Mouse (Mus musculus) frontal cortex, postnatal 36 days (tissue): ENCODE measurements around the gene Adk.
"Not testable (repeated sequence)": the region's sequence is repeated elsewhere in the genome, so short reads cannot be mapped to it uniquely, and the experiment has no call there.

Experiments
- DNase-seq, 2 experiments: peaks; one replicate each; pipeline ENCODE4 v3.0.0; 2022; ENCODE audit warnings: low spot score in 2 of 2

Adk gene

DNA sequence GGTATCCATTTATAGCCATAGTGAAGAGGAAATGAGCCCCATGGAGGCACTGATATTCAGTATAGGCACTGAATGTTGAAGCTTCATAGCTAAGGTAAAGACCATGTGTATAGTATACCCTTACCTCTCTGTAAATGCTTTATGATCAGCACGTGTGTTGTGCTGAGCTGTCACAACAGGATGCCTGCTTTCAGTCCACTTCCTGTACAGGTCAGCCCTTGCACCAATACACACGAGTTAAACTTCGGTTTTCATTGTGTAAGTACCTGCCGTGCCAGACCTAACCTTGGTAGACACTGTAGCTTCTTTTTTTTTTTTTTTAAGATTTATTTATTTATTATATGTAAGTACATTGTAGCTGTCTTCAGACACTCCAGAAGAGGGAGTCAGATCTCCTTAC, 381.0 kb downstream of the Adk start:
- no peak for DNase-seq

- no peak for DNase-seq
These were observed 381.6 kb downstream of the Adk start for GRCm38 (mm10) chr14:21433995-21434394.

DNA sequence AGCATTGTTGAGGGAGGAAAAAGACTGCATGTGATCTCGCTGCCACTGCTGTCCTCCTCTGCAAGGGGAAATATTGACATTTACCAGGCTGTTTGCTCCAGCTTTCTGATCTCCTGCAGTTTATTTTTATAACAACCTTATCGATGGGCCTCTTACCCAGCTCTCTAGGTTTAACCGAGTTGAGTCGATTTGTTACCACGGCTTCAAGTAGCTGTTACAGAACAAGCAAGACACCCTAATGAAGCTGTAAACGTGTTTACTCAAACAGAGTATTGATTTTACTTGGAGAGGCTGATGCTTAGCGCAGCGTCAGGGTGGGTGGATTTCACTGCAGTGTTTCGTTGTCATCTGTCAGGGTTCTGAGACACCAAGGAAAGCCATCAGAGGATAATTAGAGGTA, 382.3 kb downstream of the Adk start:
- no peak for DNase-seq

- DNase-seq, result no peak
These were observed 387.4 kb downstream of the Adk start for GRCm38 (mm10) chr14:21439785-21440184.

GRCm38 (mm10) chr14:21440526-21440925, 388.2 kb downstream of the Adk start:
- no peak for DNase-seq

- DNase-seq, result no peak
These were observed 389.6 kb downstream of the Adk start for GRCm38 (mm10) chr14:21441772-21442533.

DNA sequence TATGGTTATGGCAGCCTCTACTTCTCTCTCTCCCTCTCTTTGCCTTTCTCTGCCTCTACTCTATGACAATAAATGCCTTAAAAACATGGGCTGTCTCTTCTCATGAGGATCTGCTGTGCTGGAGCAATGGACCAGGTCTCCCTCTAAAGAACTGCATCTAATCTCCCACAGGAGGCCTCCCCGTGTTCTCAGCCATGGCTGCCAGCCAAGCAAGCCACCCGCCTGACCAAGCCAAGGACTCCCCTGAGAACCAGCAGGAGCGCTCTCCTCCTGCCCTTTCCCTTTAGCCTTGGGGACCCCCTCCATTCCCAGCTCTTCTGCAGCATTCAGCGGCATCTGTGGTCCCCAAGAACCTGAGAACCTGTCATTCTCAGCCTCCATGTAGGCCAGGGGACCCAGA, 400.2 kb downstream of the Adk start:
- no peak for DNase-seq

DNA sequence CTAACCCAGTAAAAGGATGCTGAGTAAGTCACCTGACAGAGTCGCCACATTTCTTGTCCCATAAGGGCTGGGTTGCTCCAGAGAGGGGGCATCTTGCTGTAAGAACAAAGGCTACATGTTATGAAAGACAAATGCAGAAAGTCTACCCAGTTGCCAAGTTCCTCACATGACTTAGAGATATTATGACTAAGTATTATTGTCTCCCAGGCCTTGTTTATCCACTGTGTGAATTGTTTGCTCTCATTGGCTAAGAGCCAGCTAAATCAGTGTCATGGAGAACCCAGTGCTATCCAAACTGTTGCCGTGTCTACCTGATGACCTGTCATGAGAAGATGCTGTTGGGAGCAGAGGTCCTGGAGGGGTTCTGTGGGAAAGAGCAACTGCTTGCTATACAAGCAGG, 401.5 kb downstream of the Adk start:
- DNase-seq, result no peak

DNA sequence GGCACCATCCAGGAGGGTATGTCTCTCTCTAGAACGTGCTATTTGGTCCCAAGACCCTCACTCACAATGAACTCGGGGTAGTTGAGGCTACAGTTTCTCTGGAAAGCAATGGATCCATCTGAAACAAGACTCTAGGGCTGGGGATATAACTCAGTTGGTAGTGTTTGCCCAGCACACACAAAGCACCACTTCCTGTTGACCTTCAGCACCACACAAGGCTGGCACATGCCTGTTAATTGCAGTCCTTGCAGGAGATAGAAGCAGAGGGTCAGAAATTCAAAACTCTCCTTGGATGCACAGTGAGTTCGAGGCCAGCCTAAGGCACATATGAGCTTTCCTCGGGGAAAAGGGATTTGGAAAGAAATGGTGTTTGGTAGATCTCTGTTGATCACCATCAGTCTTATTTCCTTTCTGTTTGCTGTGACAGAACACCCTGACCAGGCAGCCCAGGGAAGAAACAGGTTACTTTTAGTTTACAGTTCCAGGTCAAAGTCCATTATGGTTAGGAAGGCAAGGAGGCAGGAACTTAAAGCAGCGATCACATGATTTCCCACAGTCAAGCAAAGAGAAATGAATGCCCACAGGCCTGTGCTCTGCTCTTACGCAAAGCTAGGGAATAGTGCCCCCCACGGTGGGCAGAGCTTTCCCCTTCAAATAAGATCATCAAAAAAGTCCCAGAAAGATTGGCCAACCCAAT, 403.4 kb downstream of the Adk start:
- DNase-seq, result no peak

DNA sequence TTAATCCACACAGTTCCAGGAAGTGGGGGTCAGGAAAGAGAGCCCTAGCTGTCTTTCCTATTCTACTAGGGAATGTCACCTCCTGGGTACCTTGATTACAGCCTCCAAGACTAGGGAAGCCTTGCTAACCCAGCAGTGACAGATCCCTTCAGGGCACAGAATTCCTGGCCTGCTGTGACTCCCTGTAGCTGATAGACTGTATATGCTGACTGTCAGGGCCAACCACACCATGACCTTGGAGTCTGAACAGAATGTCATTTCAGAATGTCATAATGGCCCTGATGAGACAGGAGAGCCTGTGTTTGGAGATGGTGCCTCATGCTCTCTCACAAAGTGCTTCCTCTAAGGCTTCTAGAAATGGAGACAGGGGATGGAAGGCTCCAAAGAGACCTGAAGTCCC, 404.2 kb downstream of the Adk start:
- no peak for DNase-seq

GRCm38 (mm10) chr14:21457876-21458275, 405.5 kb downstream of the Adk start:
- DNase-seq, result no peak

DNA sequence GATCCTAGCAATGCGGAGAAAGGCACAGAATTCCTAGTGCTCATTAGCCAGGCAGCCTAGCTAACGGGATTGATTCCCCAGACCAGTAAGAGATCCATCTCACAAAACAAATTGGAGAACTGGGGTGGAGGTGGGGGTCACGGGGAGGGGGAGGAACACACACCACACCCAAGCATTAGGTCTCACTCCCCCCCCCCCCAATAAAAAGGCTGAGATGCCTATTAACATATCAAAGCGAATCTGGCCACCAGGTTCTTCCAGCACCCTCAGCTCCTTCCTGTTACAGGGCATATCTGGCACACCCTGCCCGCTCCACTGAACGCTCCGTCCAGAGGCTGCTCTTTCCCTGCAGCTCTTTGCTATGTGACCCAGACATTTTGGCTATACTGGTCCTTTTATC, 406.3 kb downstream of the Adk start:
- no peak for DNase-seq

DNA sequence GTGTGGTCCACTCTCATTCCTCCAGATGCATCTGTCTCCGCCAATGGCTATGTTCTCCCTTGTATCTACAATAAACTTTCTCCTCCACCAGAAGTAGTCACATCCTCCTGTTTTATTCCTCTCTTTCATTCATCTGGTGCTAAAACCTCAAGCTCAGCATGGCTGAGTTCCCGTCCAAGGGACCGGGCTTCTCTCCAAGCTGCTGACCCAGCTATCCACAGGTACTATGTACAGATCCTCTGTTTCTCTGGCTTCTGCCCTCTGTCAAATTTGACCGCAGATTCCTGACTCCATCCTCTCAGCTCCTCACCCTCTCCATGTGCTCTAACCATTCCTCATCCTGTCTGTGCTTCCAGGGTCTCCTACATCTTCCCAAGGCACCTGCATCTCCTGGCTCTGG, 406.8 kb downstream of the Adk start:
- no peak for DNase-seq

GRCm38 (mm10) chr14:21462398-21462797, 410.0 kb downstream of the Adk start:
- no peak for DNase-seq

DNA sequence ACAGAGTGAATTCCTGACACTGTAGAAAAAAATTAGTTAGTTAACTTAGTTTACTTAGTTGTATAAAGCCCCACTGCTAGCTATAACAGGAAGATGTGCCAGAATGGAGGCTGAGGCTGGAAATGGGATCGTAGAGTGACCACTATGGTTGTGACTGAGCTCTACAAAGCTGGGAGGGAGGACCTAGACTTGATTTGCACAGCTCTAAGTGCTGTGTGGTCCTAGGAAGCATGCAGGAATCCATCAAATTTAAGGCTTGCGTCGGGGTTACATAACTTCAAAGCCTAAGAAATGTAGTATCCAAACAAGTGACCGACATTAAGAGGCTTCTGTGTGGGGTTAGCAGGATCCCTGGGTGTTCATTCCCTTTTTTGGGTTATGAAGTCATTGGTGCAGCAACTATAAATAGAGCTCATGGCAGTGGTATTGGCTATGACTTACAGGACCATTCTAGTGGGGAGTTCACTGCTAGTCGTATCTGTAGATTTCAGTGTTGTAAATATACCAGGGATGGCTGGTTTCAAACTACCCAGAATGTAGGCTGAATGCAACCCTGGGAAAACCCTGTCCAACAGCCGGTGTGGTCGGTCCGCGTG, 410.8 kb downstream of the Adk start:
- DNase-seq, result no peak

DNA sequence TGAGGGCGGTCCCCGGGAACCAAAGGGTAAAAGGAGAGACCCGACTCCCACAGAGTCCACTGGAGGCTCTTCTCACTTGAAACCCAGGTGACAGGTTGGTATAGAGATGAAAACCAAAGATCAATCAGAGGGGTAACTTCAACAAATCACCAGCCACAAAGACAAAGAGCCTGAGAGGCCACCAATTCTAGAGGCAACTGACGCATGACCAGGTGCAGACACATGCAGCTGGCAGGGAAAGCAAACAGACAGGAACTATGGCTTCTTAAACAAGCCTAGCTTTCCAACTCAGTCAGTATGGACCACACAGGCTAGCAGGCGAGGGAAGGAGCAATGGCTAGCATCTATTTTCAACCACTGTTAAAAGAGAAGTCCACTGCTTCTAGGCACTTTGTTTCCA, 418.0 kb downstream of the Adk start:
- DNase-seq, result no peak

- no peak for DNase-seq
These were observed 419.6 kb downstream of the Adk start for GRCm38 (mm10) chr14:21471975-21472374.

DNA sequence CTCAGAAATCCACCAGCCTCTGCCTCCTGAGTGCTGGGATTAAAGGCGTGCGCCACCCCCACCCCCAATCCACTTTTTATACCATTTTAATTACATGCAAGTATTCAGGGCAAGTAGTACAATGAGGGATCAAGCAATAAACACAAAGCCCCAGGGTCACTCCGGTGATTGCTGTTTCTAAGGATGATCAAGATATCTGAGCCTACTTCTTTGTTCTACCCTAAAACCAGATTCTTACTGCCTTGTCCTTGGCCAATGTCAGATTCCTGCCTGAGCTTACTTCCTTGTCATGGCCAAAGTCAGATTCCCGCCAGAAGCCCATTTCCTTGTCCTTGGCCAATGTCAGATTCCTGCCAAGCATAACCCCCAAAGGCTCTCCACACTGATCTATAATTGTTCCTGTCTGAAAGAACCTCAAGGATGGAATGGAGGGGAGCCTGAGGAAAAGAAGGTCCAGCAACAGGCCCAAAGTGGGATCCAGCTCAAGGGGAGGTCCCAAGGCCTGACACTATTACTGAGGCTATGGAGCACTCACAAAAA, 422.3 kb downstream of the Adk start:
- not testable (repeated sequence) for DNase-seq

DNA sequence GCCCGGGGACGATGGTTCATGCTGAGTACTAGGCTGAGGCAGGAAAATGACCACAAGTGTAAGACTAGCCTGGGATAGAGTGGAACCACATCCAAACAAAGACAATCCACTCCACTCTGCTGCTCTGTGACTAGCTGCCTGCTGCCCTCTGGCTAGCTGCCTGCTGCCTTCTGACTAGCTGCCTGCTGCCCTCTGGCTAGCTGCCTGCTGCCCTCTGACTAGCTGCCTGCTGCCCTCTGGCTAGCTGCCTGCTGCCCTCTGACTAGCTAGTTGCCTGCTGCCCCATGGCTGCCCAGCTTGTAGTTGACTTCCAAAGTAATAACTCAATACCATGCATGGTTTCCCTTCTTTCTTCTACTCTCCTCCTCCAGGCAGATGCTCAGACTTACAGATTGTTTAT, 424.8 kb downstream of the Adk start:
- no peak for DNase-seq

- no peak for DNase-seq
These were observed 427.2 kb downstream of the Adk start for GRCm38 (mm10) chr14:21479566-21479965.

DNA sequence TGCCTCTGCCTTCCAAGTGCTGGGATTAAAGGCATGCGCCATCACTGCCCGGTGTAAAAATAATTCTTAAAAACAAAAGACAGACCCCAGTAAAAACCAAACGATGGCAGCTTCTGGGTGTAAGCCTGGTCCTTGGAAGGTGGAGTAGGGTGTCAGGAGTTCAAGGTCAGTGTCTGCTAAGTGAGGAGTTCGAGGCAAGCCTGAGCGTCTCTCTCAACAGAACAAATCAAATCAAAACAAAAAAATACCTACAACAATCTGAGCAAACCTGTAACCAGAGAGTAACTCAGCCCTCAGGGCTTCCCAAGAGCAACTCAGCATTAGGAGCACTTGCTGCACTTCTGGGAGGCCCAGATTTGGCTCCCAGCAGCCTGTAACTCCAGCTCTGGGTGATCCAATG, 427.8 kb downstream of the Adk start:
- no peak for DNase-seq

- no peak for DNase-seq
These were observed 428.9 kb downstream of the Adk start, which contains the start of gene Kat6b for GRCm38 (mm10) chr14:21481231-21481630. TSS of gene Kat6b (plus strand) at chr14:21481434.

- no peak for DNase-seq
These were observed 431.8 kb downstream of the Adk start for GRCm38 (mm10) chr14:21484199-21484598.
